Mouse (Mus musculus) effector memory CD4-positive, alpha-beta T cell, adult 7 months (primary cell): ENCODE data around the gene AC161166.1. TPM values are rescaled to one million over a fixed set of nuclear protein-coding genes. Genes with fewer than 3 reads are reported as not detected.

Experiments used
- polyA plus RNA-seq: library from polyadenylated mRNA; unstranded; fragments of 100-300 nt; shearing (Covaris generic); gene quantifications from one replicate; pipeline ENCODE4 v1.2.1, GENCODE M21; 2017

Gene AC161166.1
- not detected for polyA plus RNA-seq

DNA sequence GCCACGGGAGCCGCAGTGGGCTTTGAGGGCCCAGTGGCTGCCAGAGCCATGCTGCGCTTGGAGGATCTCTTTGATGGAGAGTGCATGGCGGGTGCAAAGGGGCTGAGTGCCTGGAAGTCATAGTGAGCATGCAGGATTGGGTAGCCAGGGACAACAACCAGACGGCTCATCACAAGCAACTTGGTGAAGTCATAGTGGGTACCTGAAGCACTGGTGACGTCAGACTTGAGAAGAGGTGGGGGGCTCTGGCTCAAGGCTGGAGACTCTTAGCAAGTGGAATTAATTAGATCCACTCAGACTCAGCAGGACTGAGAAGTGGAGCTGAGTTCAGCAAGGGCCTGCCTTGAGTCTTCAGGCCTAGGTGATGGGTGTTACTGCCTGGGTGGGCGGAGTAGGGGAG lies at the start of gene AC161166.1:
Gene AC161166.1, minus strand, starts transcription at position 101 of the 400 bp plus-strand sequence.

GRCm38 (mm10) chr7:24546068-24546614 lies 33.9 kb upstream of the AC161166.1 start, which contains the start of the genes Pinlyp and Xrcc1:
TSS of gene Pinlyp (minus strand) at chr7:24546118.
TSS of gene Xrcc1 (plus strand) at chr7:24546289.

DNA sequence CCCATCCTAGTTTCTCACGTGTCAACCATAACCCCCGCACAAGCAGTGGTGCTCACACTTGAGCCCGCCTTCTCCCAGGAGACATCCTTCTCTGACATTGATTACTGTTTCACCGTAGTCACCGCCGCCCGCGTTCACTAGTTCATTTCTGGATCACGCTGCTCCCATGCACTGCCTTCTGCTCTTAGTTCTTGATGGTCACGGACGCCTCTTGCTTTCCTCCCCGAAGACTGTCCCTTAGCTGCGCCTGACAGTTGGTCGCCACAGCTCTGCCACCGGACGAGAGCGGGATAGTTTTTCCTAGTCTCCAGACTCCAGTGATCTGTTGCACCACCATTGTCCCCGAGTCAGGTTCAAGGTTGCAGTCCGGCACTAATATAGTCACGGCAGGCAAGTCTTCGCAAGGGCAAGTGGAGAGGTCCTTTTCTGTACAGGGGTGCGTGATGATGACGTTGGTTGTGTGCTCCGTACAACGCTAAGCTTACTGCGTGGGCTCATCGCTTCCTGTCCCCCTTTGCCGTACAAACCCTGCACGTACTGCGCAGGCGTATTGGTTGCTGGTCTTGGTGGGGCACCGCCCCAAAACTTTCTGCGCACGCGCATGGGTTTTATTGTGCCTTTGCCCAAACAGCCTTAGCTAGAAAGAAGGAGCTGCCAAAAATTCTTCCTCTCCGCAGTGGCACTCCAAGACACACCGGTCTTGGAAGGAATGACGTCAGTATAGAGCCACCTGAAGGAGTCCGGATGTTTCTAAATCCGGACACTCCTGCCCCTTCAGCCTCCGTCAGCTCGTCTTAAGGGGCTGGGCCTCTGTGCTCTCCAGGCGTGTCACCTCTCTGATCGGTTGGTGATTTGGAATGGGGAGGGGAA lies 18.0 kb upstream of the AC161166.1 start, which contains the start of gene Irgq:
Gene Irgq, plus strand, starts transcription at position 628 of the 870 bp plus-strand sequence.

DNA sequence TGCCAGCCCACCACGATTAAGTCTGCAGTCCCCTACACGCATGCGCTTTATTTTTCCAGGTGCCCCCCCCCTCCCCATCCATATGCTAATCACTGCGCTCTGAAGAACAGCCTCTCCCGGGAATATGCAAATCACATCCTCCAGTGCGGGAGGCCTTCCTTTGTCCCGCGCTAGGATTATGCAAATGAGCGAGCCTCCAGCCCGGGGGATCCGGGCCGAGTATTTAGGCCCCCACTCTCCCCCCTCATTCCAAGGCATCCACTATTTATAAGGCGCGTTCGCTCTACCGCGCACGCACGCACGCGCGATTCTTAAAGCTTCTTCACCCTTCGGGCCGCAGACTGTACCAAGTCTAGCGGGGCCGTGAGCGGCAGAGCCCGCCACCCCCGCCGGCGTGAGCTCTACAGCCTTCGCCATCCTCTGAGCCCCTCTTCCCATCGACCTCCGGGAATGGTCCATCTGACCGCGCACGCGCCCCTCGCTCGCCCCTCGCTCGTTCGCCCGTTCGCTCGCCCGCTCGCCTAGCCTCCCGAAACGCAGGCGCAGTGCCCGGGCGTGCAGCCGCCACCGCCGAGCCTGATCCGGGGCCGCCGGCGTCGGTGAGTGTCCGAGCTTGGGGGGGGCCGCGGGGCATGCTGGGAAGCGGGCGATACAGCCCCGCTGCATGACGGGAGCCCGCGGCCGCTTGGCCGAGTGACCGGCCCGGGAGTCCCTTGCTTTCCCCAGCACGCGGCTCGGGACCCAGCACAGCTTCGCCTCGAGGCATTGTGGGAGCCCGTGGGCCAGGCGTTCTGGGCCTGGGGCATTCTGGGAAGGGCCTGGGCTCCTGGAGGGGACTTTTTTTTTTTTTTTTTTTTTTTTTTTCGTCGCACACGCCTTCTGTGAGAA lies 5.2 kb downstream of the AC161166.1 start, which contains the start of gene Zfp428:
Gene Zfp428, plus strand, starts transcription at position 169 of the 888 bp plus-strand sequence.

GRCm38 (mm10) chr7:24481474-24482207 lies 30.6 kb downstream of the AC161166.1 start, which contains the start of gene Cadm4:
TSS of gene Cadm4 (plus strand) at chr7:24482023.

GRCm38 (mm10) chr7:24462388-24463319 lies 49.6 kb downstream of the AC161166.1 start, which contains the start of gene Plaur:
TSS of gene Plaur (plus strand) at chr7:24462484.

Other genes with a start within 250 kb of the AC161166.1 start
- 0.72 TPM for gene Zfp93, start 242.0 kb downstream of the AC161166.1 start, polyA plus RNA-seq
- gene Zfp61, start 211.2 kb downstream of the AC161166.1 start, polyA plus RNA-seq: 11.7 TPM
- 3.8 TPM for gene Zfp94, start 195.8 kb downstream of the AC161166.1 start, polyA plus RNA-seq
- not detected for gene Tescl, start 178.5 kb downstream of the AC161166.1 start, polyA plus RNA-seq
- gene Lypd5, start 163.3 kb downstream of the AC161166.1 start, polyA plus RNA-seq: 0.45 TPM
- 156 TPM for gene Kcnn4, start 142.2 kb downstream of the AC161166.1 start, polyA plus RNA-seq
- 49.0 TPM for gene Smg9, start 112.8 kb downstream of the AC161166.1 start, polyA plus RNA-seq
- not detected for gene Irgc1, start 60.2 kb downstream of the AC161166.1 start, polyA plus RNA-seq
- gene Plaur, start 50.0 kb downstream of the AC161166.1 start, polyA plus RNA-seq: 1.8 TPM
- gene Cadm4, start 30.4 kb downstream of the AC161166.1 start, polyA plus RNA-seq: not detected
- gene Zfp428, start 5.4 kb downstream of the AC161166.1 start, polyA plus RNA-seq: 1.3 TPM
- gene Irgq, start 18.2 kb upstream of the AC161166.1 start, polyA plus RNA-seq: 2.7 TPM
- not detected for gene Pinlyp, start 33.7 kb upstream of the AC161166.1 start, polyA plus RNA-seq
- 47.0 TPM for gene Xrcc1, start 33.8 kb upstream of the AC161166.1 start, polyA plus RNA-seq
- gene Ethe1, start 75.1 kb upstream of the AC161166.1 start, polyA plus RNA-seq: 13.6 TPM
- gene Zfp575, start 75.2 kb upstream of the AC161166.1 start, polyA plus RNA-seq: not detected
- gene Phldb3, start 98.3 kb upstream of the AC161166.1 start, polyA plus RNA-seq: not detected
- not detected for gene Lypd3, start 124.1 kb upstream of the AC161166.1 start, polyA plus RNA-seq
- gene Tex101, start 164.2 kb upstream of the AC161166.1 start, polyA plus RNA-seq: not detected
- not detected for gene BC049730, start 196.8 kb upstream of the AC161166.1 start, polyA plus RNA-seq
- gene Gm4763, start 214.5 kb upstream of the AC161166.1 start, polyA plus RNA-seq: not detected
- not detected for gene Cd177, start 247.9 kb upstream of the AC161166.1 start, polyA plus RNA-seq